Mouse (Mus musculus): ENCODE data around the gene Tox4. TPM values are rescaled to one million over a fixed set of nuclear protein-coding genes. Genes with fewer than 3 reads are reported as not detected.

The Tox4 gene
- polyA plus RNA-seq, 1 experiment from 2014 or later: 46.9 TPM

Other genes with a start within 250 kb of the Tox4 start
- gene Olfr221, start 236.7 kb upstream of the Tox4 start, polyA plus RNA-seq (2015; fragmentation: Nextera tagmentation; extraction: Ambion mirVana): not detected in 2 replicates
- gene Hnrnpc, start 175.1 kb upstream of the Tox4 start, polyA plus RNA-seq (2015; fragmentation: Nextera tagmentation; extraction: Ambion mirVana): 414 and 445 TPM in 2 replicates
- gene Rpgrip1, start 168.4 kb upstream of the Tox4 start, polyA plus RNA-seq (2015; fragmentation: Nextera tagmentation; extraction: Ambion mirVana): 36.2 and 45.4 TPM in 2 replicates
- gene Supt16, start 81.7 kb upstream of the Tox4 start, polyA plus RNA-seq (2015; fragmentation: Nextera tagmentation; extraction: Ambion mirVana): 37.1 and 39.0 TPM in 2 replicates
- 31.0 and 32.9 TPM in 2 replicates for gene Chd8, start 21.4 kb upstream of the Tox4 start, polyA plus RNA-seq (2015; fragmentation: Nextera tagmentation; extraction: Ambion mirVana)
- gene Rab2b, start 399 bp downstream of the Tox4 start, polyA plus RNA-seq (2015; fragmentation: Nextera tagmentation; extraction: Ambion mirVana): 55.5 and 59.0 TPM in 2 replicates
- 41.6 and 45.4 TPM in 2 replicates for gene Mettl3, start 26.0 kb downstream of the Tox4 start, polyA plus RNA-seq (2015; fragmentation: Nextera tagmentation; extraction: Ambion mirVana)
- gene Sall2, start 49.6 kb downstream of the Tox4 start, polyA plus RNA-seq (2015; fragmentation: Nextera tagmentation; extraction: Ambion mirVana): 40.6 and 49.0 TPM in 2 replicates
- not detected in 2 replicates for gene Olfr1513, start 77.3 kb downstream of the Tox4 start, polyA plus RNA-seq (2015; fragmentation: Nextera tagmentation; extraction: Ambion mirVana)
- gene Olfr1512, start 100.0 kb downstream of the Tox4 start, polyA plus RNA-seq (2015; fragmentation: Nextera tagmentation; extraction: Ambion mirVana): 0.21 TPM in 1 of 2 replicates, not detected in the other
- 0.14 TPM in 1 of 2 replicates, not detected in the other for gene Olfr1511, start 118.2 kb downstream of the Tox4 start, polyA plus RNA-seq (2015; fragmentation: Nextera tagmentation; extraction: Ambion mirVana)
- gene Olfr1510, start 135.2 kb downstream of the Tox4 start, polyA plus RNA-seq (2015; fragmentation: Nextera tagmentation; extraction: Ambion mirVana): not detected in 2 replicates
- gene Olfr1509, start 163.8 kb downstream of the Tox4 start, polyA plus RNA-seq (2015; fragmentation: Nextera tagmentation; extraction: Ambion mirVana): not detected in 2 replicates
- not detected in 2 replicates for gene Olfr1508, start 188.3 kb downstream of the Tox4 start, polyA plus RNA-seq (2015; fragmentation: Nextera tagmentation; extraction: Ambion mirVana)
- not detected in 2 replicates for gene Olfr1507, start 216.6 kb downstream of the Tox4 start, polyA plus RNA-seq (2015; fragmentation: Nextera tagmentation; extraction: Ambion mirVana)

Data from hindbrain, embryonic 16.5 days (tissue).